Mouse (Mus musculus): ENCODE results near the gene Gm17727. TPM values are rescaled to one million over a fixed set of nuclear protein-coding genes. Genes with fewer than 3 reads are reported as not detected.
"Not testable (repeated sequence)": the region's sequence is repeated elsewhere in the genome, so short reads cannot be mapped to it uniquely, and the experiment has no call there.

Gm17727 gene
- total RNA-seq (2015; ENCODE audit: low replicate concordance) = not detected in 2 replicates
- total RNA-seq (2017; ENCODE audit: low replicate concordance) = not detected in 2 replicates

DNA sequence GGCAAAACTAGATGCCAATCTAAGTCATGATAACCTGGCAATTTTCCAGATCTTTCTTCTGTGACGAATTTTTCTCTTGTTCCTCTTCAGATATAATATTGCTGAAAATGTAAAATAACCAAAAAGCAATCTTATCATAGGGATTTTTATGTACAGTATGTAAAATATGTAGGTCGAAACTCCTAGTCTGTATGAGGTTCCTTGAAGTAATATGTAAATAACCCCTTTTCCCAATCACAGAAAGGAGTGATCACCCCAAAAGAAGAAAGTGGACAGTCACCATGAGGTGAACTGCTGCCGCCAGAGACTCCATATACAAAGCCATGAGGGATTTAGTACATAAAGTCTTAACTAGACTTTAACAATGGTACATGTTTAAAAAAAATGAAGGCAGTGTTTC is at the start of gene Gm17727:
Gm17727 (minus strand) TSS at position 101 of the 400 bp plus-strand sequence.
- no peak for ATAC-seq (replicated peaks; ENCODE audit: low FRiP score, poor library complexity, severe bottlenecking)

DNA sequence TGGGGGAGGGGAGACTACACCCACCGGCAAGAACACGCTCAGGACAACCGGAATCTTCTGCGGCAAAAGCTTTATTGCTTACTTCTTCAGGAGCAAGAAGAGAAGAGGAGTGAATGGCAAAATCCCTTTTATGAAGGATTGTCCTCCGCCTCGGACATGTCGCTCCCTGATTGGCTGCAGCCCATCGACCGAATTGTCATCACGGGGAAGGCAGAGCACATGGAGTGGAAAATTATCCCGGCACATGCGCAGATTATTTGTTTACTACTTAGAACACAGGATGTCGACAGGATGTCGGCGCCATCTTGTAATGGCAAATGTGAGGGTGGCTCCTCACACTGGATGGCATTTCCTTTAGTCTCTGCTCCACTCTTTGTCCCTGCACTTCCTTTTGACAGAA is 40.0 kb upstream of the Gm17727 start:
- ATAC-seq (replicated peaks; ENCODE audit: low FRiP score, poor library complexity, severe bottlenecking) = not testable (repeated sequence)

DNA sequence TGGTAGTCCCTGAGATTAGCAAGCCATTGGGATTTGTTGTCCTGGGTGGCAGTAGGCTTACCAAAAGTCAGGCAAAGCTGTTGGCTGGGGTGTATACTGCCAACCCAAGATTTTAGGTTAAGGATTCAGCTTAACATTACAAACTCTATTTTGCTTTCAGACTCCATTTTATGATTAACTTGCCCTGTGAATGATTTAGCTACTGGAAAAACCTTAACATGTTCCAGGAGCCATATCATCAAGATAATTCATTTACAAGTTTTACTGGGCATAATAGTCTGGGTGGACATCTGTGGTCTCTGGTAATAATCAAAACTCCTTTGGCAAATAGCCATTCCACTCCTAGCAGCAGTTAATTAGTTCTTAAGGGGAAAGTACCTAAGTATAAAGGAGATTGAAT is 20.2 kb upstream of the Gm17727 start:
- no peak for ATAC-seq (replicated peaks; ENCODE audit: low FRiP score, poor library complexity, severe bottlenecking)

DNA sequence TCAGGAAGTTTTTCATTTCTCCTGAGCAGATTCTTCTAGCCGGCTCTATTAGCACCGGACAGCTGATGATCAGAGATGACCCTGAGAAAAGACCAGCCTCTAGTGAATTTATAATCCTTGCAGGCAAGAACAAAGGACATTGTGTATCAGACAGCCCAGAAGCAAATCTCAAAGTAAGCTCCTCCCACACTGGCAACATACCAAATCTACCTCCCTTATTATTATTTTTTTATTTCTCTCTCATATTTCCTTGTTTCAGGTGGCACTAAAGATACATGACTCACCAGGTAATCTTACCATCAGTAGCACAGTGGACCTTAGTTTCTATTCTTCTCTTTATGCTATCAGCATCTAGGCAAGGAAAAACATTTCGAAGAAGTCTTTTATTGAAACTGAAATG is 12.1 kb upstream of the Gm17727 start, which contains the start of the genes Gm27235 and D730048I06Rik:
Gm27235 (minus strand) TSS at position 101 of the 400 bp plus-strand sequence.
D730048I06Rik (minus strand) TSS at position 112 of the 400 bp plus-strand sequence.
- no peak for ATAC-seq (replicated peaks; ENCODE audit: low FRiP score, poor library complexity, severe bottlenecking)

DNA sequence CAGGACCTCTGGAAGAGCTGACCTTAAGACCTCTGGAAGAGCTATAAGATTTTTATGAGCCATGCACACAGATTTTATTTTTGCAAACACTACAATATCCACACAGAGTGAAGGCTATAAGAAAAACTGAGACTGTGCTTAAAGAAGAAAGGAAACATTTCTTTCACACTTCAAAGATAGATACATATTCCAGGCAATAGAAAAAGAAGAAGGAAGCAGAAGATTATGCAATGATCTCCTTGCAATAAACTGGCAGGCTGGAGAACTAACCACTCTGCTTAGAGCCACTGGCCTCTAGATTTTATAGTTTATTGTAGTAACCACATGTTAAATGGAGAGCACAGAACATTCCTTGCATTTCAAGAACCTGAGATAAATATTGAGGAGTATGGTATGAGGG is 21.1 kb downstream of the Gm17727 start:
- no peak for ATAC-seq (replicated peaks; ENCODE audit: low FRiP score, poor library complexity, severe bottlenecking)

DNA sequence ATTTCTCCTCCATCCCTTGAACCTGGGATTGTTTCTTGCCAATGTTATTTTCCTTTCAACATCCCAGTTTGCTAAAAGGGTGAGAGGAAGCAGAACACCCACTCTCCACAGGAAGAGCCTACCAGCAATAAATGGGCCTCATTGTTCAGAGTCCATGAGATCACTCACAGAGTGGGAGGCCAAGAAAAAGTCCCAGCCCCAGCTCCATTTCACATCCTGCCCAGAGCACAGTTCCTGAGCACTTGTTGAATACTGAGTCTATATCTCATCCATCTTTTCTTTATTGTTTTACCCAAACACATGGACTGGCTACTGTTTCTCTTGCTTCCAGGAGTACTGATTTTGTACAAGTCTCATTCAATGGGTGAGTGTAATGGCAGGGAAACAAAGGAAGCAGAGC is 37.2 kb downstream of the Gm17727 start, which contains the start of gene Gm17677:
Gm17677 (plus strand) TSS at position 301 of the 400 bp plus-strand sequence.
- no peak for ATAC-seq (replicated peaks; ENCODE audit: low FRiP score, poor library complexity, severe bottlenecking)

Other genes with a start within 250 kb of the Gm17727 start
- 0.21 TPM in 1 of 2 replicates, not detected in the other for gene Ddx25, start 219.6 kb downstream of the Gm17727 start, total RNA-seq (2015; ENCODE audit: low replicate concordance)
- not detected in 2 replicates for gene Ddx25, start 219.6 kb downstream of the Gm17727 start, total RNA-seq (2017; ENCODE audit: low replicate concordance)
- gene Pus3, start 219.5 kb downstream of the Gm17727 start, total RNA-seq (2015; ENCODE audit: low replicate concordance) = 1.5 and 9.4 TPM in 2 replicates
- gene Pus3, start 219.5 kb downstream of the Gm17727 start, total RNA-seq (2017; ENCODE audit: low replicate concordance) = 3.4 and 6.0 TPM in 2 replicates
- gene Pate2, start 207.8 kb downstream of the Gm17727 start, total RNA-seq (2015; ENCODE audit: low replicate concordance) = not detected in 2 replicates
- not detected in 2 replicates for gene Pate2, start 207.8 kb downstream of the Gm17727 start, total RNA-seq (2017; ENCODE audit: low replicate concordance)
- gene Hyls1, start 207.7 kb downstream of the Gm17727 start, total RNA-seq (2015; ENCODE audit: low replicate concordance) = 4.8 and 15.4 TPM in 2 replicates
- 5.5 and 6.0 TPM in 2 replicates for gene Hyls1, start 207.7 kb downstream of the Gm17727 start, total RNA-seq (2017; ENCODE audit: low replicate concordance)
- not detected in 2 replicates for gene Pate4, start 166.2 kb downstream of the Gm17727 start, total RNA-seq (2015; ENCODE audit: low replicate concordance)
- not detected in 2 replicates for gene Pate4, start 166.2 kb downstream of the Gm17727 start, total RNA-seq (2017; ENCODE audit: low replicate concordance)
- not detected in 2 replicates for gene Pate3, start 129.9 kb downstream of the Gm17727 start, total RNA-seq (2015; ENCODE audit: low replicate concordance)
- gene Pate3, start 129.9 kb downstream of the Gm17727 start, total RNA-seq (2017; ENCODE audit: low replicate concordance) = not detected in 2 replicates
- gene Pate1, start 90.7 kb downstream of the Gm17727 start, total RNA-seq (2015; ENCODE audit: low replicate concordance) = not detected in 2 replicates
- not detected in 2 replicates for gene Pate1, start 90.7 kb downstream of the Gm17727 start, total RNA-seq (2017; ENCODE audit: low replicate concordance)
- not detected in 2 replicates for gene Gm17677, start 37.1 kb downstream of the Gm17727 start, total RNA-seq (2015; ENCODE audit: low replicate concordance)
- gene Gm17677, start 37.1 kb downstream of the Gm17727 start, total RNA-seq (2017; ENCODE audit: low replicate concordance) = not detected in 2 replicates
- not detected in 2 replicates for gene Gm27235, start 12.0 kb upstream of the Gm17727 start, total RNA-seq (2015; ENCODE audit: low replicate concordance)
- gene Gm27235, start 12.0 kb upstream of the Gm17727 start, total RNA-seq (2017; ENCODE audit: low replicate concordance) = not detected in 2 replicates
- gene D730048I06Rik, start 12.0 kb upstream of the Gm17727 start, total RNA-seq (2015; ENCODE audit: low replicate concordance) = not detected in 2 replicates
- gene D730048I06Rik, start 12.0 kb upstream of the Gm17727 start, total RNA-seq (2017; ENCODE audit: low replicate concordance) = not detected in 2 replicates
- not detected in 2 replicates for gene 9230110F15Rik, start 66.0 kb upstream of the Gm17727 start, total RNA-seq (2015; ENCODE audit: low replicate concordance)
- 0.17 TPM in 1 of 2 replicates, not detected in the other for gene 9230110F15Rik, start 66.0 kb upstream of the Gm17727 start, total RNA-seq (2017; ENCODE audit: low replicate concordance)
- gene 9230113P08Rik, start 130.3 kb upstream of the Gm17727 start, total RNA-seq (2015; ENCODE audit: low replicate concordance) = not detected in 2 replicates
- not detected in 2 replicates for gene 9230113P08Rik, start 130.3 kb upstream of the Gm17727 start, total RNA-seq (2017; ENCODE audit: low replicate concordance)

All from erythroblast, adult 5-6 weeks (primary cell).